Mouse (Mus musculus) stomach, postnatal 0 days (tissue): Measurements from ENCODE around the gene Ssna1. TPM values are rescaled to one million over a fixed set of nuclear protein-coding genes. Genes with fewer than 3 reads are reported as not detected.
A peak's percentile ranks its signal among the peaks of the same experiment; 100 is the strongest.

Experiments used
- ATAC-seq: fragments of 200-750 bp; cut with Nextera tagmentation; 2 replicates; pipeline ENCODE4 v1.8.0; 2017; ENCODE audit not compliant: low FRiP score, low TSS enrichment
- DNase-seq: peaks from one replicate; pipeline ENCODE4 v3.0.0-alpha.2; 2016; ENCODE audit warnings: low spot score
- H3K27ac ChIP-seq: fragments of 300-500 bp; sonication (generic); replicated peaks from 2 replicates; pipeline ENCODE4 v1.5.1; 2014; ENCODE audit warnings: mild to moderate bottlenecking, control low read depth
- H3K27me3 ChIP-seq: fragments of 300-500 bp; sonication (generic); 2 replicates; pipeline ENCODE4 v1.6.1; 2014; ENCODE audit warnings: low read length; ENCODE audit not compliant: control insufficient read depth, insufficient read depth
- H3K36me3 ChIP-seq: fragments of 300-500 bp; sonication (generic); 2 replicates; pipeline ENCODE4 v1.6.1; 2014; ENCODE audit warnings: low read length, mixed read lengths; ENCODE audit not compliant: control insufficient read depth, insufficient read depth
- H3K4me1 ChIP-seq: fragments of 300-500 bp; sonication (generic); replicated peaks from 2 replicates; pipeline ENCODE4 v1.6.1; 2014; ENCODE audit warnings: antibody characterized with exemption; ENCODE audit not compliant: control insufficient read depth, insufficient read depth
- H3K4me2 ChIP-seq: fragments of 300-500 bp; sonication (generic); replicated peaks from 2 replicates; pipeline ENCODE4 v1.6.1; 2014; ENCODE audit warnings: low read depth, mild to moderate bottlenecking, control low read depth, moderate library complexity
- H3K4me3 ChIP-seq: fragments of 300-500 bp; sonication (generic); 2 replicates; pipeline ENCODE4 v1.5.1; 2014; ENCODE audit warnings: low read depth, low read length, control low read depth
- H3K9ac ChIP-seq: fragments of 300-500 bp; sonication (generic); 2 replicates; pipeline ENCODE4 v1.6.1; 2014; ENCODE audit warnings: mild to moderate bottlenecking, low read length, control low read depth, mixed read lengths
- H3K9me3 ChIP-seq: fragments of 300-500 bp; sonication (generic); 2 replicates; pipeline ENCODE4 v1.6.1; 2016; ENCODE audit warnings: low read length; ENCODE audit not compliant: control insufficient read depth
- CTCF ChIP-seq: IDR thresholded peaks from 2 replicates; pipeline ENCODE4 v1.5.1; 2016; ENCODE audit warnings: antibody characterized with exemption, low read depth, mild to moderate bottlenecking, moderate library complexity
- EP300 ChIP-seq: optimal IDR thresholded peaks from 2 replicates; pipeline ENCODE3; 2016; ENCODE audit warnings: antibody characterized with exemption
- WGBS: fragments of 180-500 bp; shearing (Covaris S2); extraction: QIAGEN DNeasy Blood & Tissue Kit; methylation state at CpG from one replicate; pipeline ENCODE4 v1.1.7; 2014; 5-methylcytosine and 5-hydroxymethylcytosine counted together
- polyA plus RNA-seq: library from polyadenylated mRNA; unstranded; fragments of >200 nt; fragmentation: Nextera tagmentation; extraction: Ambion mirVana; gene quantifications from 2 replicates; pipeline ENCODE4 v1.2.1, GENCODE M21; 2015

The Ssna1 gene
- polyA plus RNA-seq, 1 experiment from 2014 or later = 162 TPM

GRCm38 (mm10) chr2:25246183-25247072, 25.8 kb downstream of the Ssna1 start, which contains the start of gene AL732309.1:
Gene AL732309.1 (minus strand): TSS chr2:25246863.
- Histone ChIP-seq H3K27ac (peak within 1 kb of the TSS; percentile 87), H3K27me3 (no peaks in the 10 kb centered on the region), H3K4me2 (peak within 1 kb of the TSS; percentile 35), H3K36me3 (peaks cover 17% of the 10 kb centered on the region), H3K4me3 (0 out of 2 replicates have a peak within 1 kb of the TSS, but pooled peaks have one; percentile 8), H3K4me1 (peaks cover 4% of the 10 kb centered on the region), H3K9me3 (no peaks in the 10 kb centered on the region), H3K9ac (peak within 1 kb of the TSS; percentile 24)
- TF ChIP-seq CTCF = no peak
- peak; percentile 63 for TF ChIP-seq EP300
- WGBS = 65% methylated on average over 10 of the region's 10 CpGs
- ATAC-seq (peak; percentile 78), DNase-seq (peak; percentile 82)

GRCm38 (mm10) chr2:25244144-25244543, 28.1 kb downstream of the Ssna1 start:
- Histone ChIP-seq H3K9me3 (no peaks in the 10 kb centered on the region), H3K9ac (no peak overlapping the region), H3K27me3 (no peaks in the 10 kb centered on the region), H3K4me3 (no peak overlapping the region), H3K4me2 (no peak overlapping the region), H3K27ac (no peak overlapping the region), H3K36me3 (peaks cover 8% of the 10 kb centered on the region; the same call in 1 of the 2 replicates), H3K4me1 (peaks cover 7% of the 10 kb centered on the region)
- DNase-seq = no peak
- WGBS = 86% methylated on average over 4 of the region's 4 CpGs
- ATAC-seq = no peak
- TF ChIP-seq CTCF = no peak
- TF ChIP-seq EP300 = no peak

- H3K27me3 ChIP-seq = no peaks in the 10 kb centered on the region
- peaks cover 7% of the 10 kb centered on the region; the same call in 1 of the 2 replicates for H3K36me3 ChIP-seq
- 70% methylated on average over 8 of the region's 8 CpGs for whole genome bisulfite sequencing
- H3K9me3 ChIP-seq = no peaks in the 10 kb centered on the region
- no peak overlapping the region for H3K9ac ChIP-seq
- no peak for TF ChIP-seq EP300
- no peak for TF ChIP-seq CTCF
- no peak overlapping the region for H3K27ac ChIP-seq
- no peak for ATAC-seq
- H3K4me2 ChIP-seq = no peak overlapping the region
- H3K4me1 ChIP-seq = peaks cover 7% of the 10 kb centered on the region
- DNase-seq = no peak
- H3K4me3 ChIP-seq = no peak overlapping the region
Measured at GRCm38 (mm10) chr2:25243342-25243741, 28.9 kb downstream of the Ssna1 start.

GRCm38 (mm10) chr2:25242101-25242506, 30.1 kb downstream of the Ssna1 start, which contains the start of the genes Rnf208 and Cysrt1:
Gene Rnf208 (plus strand): TSS chr2:25242255.
Gene Cysrt1 (minus strand): TSS chr2:25242452.
- Histone ChIP-seq H3K4me3 (peak within 1 kb of the TSS; percentile 45), H3K36me3 (peaks cover 2% of the 10 kb centered on the region; the same call in 1 of the 2 replicates), H3K27me3 (no peaks in the 10 kb centered on the region), H3K4me2 (peak within 1 kb of the TSS; percentile 78), H3K27ac (peak within 1 kb of the TSS; percentile 91), H3K9ac (peak within 1 kb of the TSS; percentile 69), H3K4me1 (peaks cover 7% of the 10 kb centered on the region), H3K9me3 (no peaks in the 10 kb centered on the region)
- no peak for ATAC-seq
- TF ChIP-seq CTCF = no peak
- no peak for TF ChIP-seq EP300
- DNase-seq = peak; percentile 56
- under 1% methylated on average over 38 of the region's 59 CpGs for WGBS

GRCm38 (mm10) chr2:25241438-25241775, 30.8 kb downstream of the Ssna1 start:
- peak overlapping the region; percentile 78 for H3K4me2 ChIP-seq
- H3K9me3 ChIP-seq = no peaks in the 10 kb centered on the region
- peak overlapping the region; percentile 45; the same call in 1 of the 2 replicates for H3K4me3 ChIP-seq
- peaks cover 2% of the 10 kb centered on the region; the same call in 1 of the 2 replicates for H3K36me3 ChIP-seq
- no peaks in the 10 kb centered on the region for H3K27me3 ChIP-seq
- WGBS = 15% methylated on average over 6 of the region's 6 CpGs
- H3K9ac ChIP-seq = peak overlapping the region; percentile 69; the same call in 1 of the 2 replicates
- ATAC-seq (peak; percentile 54), DNase-seq (peak; percentile 66)
- TF ChIP-seq CTCF (no peak), EP300 (no peak)
- peaks cover 7% of the 10 kb centered on the region; the same call in 1 of the 2 replicates for H3K4me1 ChIP-seq
- peak overlapping the region; percentile 91 for H3K27ac ChIP-seq
